Mouse (Mus musculus): ENCODE data around the gene Tbl3. TPM values are rescaled to one million over a fixed set of nuclear protein-coding genes. Genes with fewer than 3 reads are reported as not detected.
"Not testable (repeated sequence)": the region's sequence is repeated elsewhere in the genome, so short reads cannot be mapped to it uniquely, and the experiment has no call there.

Tbl3 gene
- polyA plus RNA-seq, 1 experiment from 2014 or later = 81.2 TPM

DNA sequence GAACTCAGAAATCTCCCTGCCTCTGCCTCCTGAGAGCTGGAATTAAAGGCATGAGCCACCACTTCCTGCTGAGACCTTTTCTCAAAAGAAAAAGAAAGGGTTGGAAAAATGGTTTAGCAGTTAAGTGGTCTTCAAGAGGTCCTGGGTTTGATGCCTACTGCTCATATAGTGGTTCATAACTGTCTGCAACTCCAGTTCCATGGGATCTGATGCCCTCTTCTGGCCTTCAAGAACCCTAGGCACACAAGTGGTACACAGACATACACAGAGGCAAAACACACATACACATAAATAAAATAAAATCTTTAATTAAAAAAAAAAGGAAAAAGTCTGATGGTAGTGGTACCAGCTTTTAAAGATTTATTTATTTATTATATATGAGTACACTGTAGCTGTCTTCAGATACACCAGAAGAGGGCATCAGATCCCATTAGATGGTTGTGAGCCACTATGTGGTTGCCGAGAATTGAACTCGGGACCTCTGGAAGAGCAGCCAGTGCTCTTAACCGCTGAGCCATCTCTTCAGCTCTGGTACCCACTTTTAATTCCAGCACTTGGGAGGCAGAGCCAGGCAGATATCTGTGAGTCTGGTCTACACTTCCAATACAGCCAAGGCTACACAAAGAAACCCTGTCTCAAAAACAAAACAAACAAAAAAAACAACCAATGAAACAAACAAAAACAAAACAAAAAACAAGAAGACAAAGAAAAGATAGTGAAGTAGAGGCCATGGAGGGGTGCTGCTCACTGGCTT, 18.4 kb upstream of the Tbl3 start:
- Histone ChIP-seq H3K27ac (no peak overlapping the region), H3K4me1 (peaks cover 28% of the 10 kb centered on the region), H3K9ac (no peak overlapping the region), H3K9me3 (no peaks in the 10 kb centered on the region), H3K4me2 (no peak overlapping the region), H3K4me3 (no peak overlapping the region), H3K36me3 (peaks cover 16% of the 10 kb centered on the region), H3K27me3 (0 out of 2 replicates have a peak, but pooled peaks cover 3% of the 10 kb centered on the region)
- ATAC-seq (ENCODE audit: borderline replicate concordance, extremely low read depth, low FRiP score, low TSS enrichment) = no peak
- WGBS = 68% methylated on average over 3 of the region's 3 CpGs

- peak within 1 kb of the TSS; percentile 81 for H3K4me2 ChIP-seq
- peaks cover 16% of the 10 kb centered on the region for H3K36me3 ChIP-seq
- peak; percentile 76 for ATAC-seq (ENCODE audit: borderline replicate concordance, extremely low read depth, low FRiP score, low TSS enrichment)
- H3K9ac ChIP-seq = peak within 1 kb of the TSS; percentile 85
- peaks cover 28% of the 10 kb centered on the region for H3K4me1 ChIP-seq
- H3K9me3 ChIP-seq = no peaks in the 10 kb centered on the region
- H3K27ac ChIP-seq = peak within 1 kb of the TSS; percentile 76
- peak within 1 kb of the TSS; percentile 84 for H3K4me3 ChIP-seq
- H3K27me3 ChIP-seq = 0 out of 2 replicates have a peak, but pooled peaks cover 3% of the 10 kb centered on the region
- under 1% methylated on average over 30 of the region's 30 CpGs for WGBS
These were observed 16.7 kb upstream of the Tbl3 start, which contains the start of gene Ndufb10 for GRCm38 (mm10) chr17:24724184-24724583. Ndufb10 (minus strand) TSS chr17:24724478.

GRCm38 (mm10) chr17:24723881-24724180, 16.4 kb upstream of the Tbl3 start:
- Histone ChIP-seq H3K27me3 (0 out of 2 replicates have a peak, but pooled peaks cover 3% of the 10 kb centered on the region), H3K36me3 (peaks cover 16% of the 10 kb centered on the region), H3K4me2 (peak overlapping the region; percentile 81), H3K4me3 (peak overlapping the region; percentile 84), H3K9ac (peak overlapping the region; percentile 85), H3K9me3 (no peaks in the 10 kb centered on the region), H3K4me1 (peaks cover 30% of the 10 kb centered on the region), H3K27ac (peak overlapping the region; percentile 76)
- WGBS = 0% methylated on average over 15 of the region's 15 CpGs
- peak; percentile 6; the same call in 1 of the 2 replicates for ATAC-seq (ENCODE audit: borderline replicate concordance, extremely low read depth, low FRiP score, low TSS enrichment)

GRCm38 (mm10) chr17:24723122-24723880, 15.8 kb upstream of the Tbl3 start:
- no peak for ATAC-seq (ENCODE audit: borderline replicate concordance, extremely low read depth, low FRiP score, low TSS enrichment)
- 2% methylated on average over 12 of the region's 12 CpGs for WGBS
- Histone ChIP-seq H3K4me2 (peak overlapping the region; percentile 81), H3K9ac (peak overlapping the region; percentile 85), H3K27ac (peak overlapping the region; percentile 76), H3K4me1 (peaks cover 36% of the 10 kb centered on the region), H3K36me3 (peaks cover 16% of the 10 kb centered on the region), H3K9me3 (no peaks in the 10 kb centered on the region), H3K4me3 (peak overlapping the region; percentile 84), H3K27me3 (0 out of 2 replicates have a peak, but pooled peaks cover 3% of the 10 kb centered on the region)

DNA sequence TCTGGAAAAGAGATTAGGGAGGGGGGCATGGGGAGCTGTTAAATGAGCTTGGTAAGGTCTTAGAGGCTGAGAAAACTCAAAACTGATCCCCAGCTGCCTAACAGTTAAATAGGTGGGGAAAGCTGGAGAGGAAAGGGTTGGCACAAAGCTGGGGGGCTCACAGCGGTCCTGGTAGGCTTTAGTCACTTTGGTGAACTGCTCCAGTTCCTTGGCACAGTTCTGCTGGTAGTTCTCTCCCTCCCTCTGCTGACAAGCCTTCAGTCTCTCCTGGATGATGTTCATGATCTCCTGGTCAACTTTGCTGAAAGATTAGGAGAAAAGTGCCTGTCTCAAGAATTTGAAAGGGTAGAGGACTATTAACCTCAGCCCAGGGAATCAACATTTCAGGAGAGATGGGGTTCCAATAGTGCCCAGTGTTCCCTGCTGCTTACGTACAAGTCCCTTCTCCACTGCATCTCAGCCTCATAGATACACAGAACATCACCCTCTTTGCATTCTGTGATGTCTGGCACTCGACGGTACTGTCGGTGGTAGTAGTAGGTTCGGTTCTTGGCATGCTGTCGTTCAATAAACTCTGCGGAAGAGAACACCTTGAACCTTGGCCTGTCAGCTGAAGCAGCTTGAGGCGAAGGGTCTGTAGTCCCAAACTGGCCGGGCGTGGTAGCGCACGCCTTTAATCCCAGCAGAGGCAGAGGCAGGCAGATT, 14.9 kb upstream of the Tbl3 start:
- H3K27me3 ChIP-seq = no peaks in the 10 kb centered on the region
- peaks cover 20% of the 10 kb centered on the region for H3K36me3 ChIP-seq
- H3K9me3 ChIP-seq = no peaks in the 10 kb centered on the region
- H3K27ac ChIP-seq = 0 out of 2 replicates have a peak overlapping the region, but pooled peaks have one; percentile 0
- H3K4me2 ChIP-seq = peak overlapping the region; percentile 81
- 0 out of 2 replicates have a peak overlapping the region, but pooled peaks have one; percentile 12 for H3K9ac ChIP-seq
- ATAC-seq (ENCODE audit: borderline replicate concordance, extremely low read depth, low FRiP score, low TSS enrichment) = no peak
- peak overlapping the region; percentile 84; the same call in 1 of the 2 replicates for H3K4me3 ChIP-seq
- peaks cover 36% of the 10 kb centered on the region for H3K4me1 ChIP-seq
- 27% methylated on average over 13 of the region's 13 CpGs for WGBS

DNA sequence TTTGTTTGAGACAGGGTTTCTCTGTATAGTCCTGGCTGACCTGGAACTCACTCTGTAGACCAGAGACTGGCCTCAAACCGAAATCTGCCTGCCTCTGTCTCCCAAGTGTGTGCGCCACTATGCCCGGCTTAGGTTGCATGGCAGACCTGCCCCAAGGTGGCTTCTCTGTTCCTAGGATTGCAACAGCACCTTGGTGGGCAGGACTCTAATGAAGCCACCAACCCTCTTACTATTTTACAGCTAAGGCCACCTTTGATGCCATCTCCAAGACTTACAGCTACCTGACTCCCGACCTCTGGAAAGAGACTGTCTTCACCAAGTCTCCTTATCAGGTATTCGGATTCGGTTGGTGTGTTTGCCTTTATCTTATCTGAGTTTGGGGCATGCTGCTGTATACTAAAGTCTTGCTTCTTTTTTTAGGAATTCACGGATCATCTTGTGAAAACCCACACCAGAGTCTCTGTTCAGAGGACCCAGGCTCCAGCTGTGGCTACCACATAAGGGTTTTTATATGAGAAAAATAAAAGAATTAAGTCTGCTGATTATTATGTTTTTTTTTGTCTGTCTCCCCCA, 14.0 kb upstream of the Tbl3 start:
- 41% methylated on average over 7 of the region's 7 CpGs for WGBS
- Histone ChIP-seq H3K4me3 (peak overlapping the region; percentile 91), H3K4me1 (peaks cover 36% of the 10 kb centered on the region), H3K4me2 (peak overlapping the region; percentile 81), H3K9ac (peak overlapping the region; percentile 80), H3K36me3 (peaks cover 20% of the 10 kb centered on the region)
- not testable (repeated sequence) for H3K27me3 ChIP-seq; H3K9me3 ChIP-seq; ATAC-seq (ENCODE audit: borderline replicate concordance, extremely low read depth, low FRiP score, low TSS enrichment); H3K27ac ChIP-seq

DNA sequence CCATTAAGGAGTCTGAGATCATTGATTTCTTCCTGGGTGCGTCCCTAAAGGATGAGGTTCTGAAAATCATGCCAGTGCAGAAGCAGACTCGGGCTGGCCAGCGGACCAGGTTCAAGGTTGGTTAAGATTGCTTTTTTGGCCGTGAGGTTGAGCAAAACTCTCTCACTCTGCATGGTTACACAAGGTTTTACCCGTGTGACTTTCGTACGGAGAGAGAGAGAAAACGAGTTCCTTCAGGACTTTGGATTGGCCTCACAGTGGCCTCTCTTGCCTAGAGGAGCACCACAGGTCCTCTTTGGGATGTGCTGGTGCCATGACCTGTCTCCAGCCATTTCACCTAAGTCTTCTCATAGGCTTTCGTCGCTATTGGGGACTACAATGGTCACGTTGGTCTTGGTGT, 13.2 kb upstream of the Tbl3 start:
- H3K9ac ChIP-seq = peak overlapping the region; percentile 80
- peak overlapping the region; percentile 84 for H3K27ac ChIP-seq
- not testable (repeated sequence) for H3K27me3 ChIP-seq; H3K9me3 ChIP-seq; ATAC-seq (ENCODE audit: borderline replicate concordance, extremely low read depth, low FRiP score, low TSS enrichment)
- H3K36me3 ChIP-seq = peaks cover 23% of the 10 kb centered on the region
- WGBS = under 1% methylated on average over 11 of the region's 11 CpGs
- H3K4me1 ChIP-seq = peaks cover 36% of the 10 kb centered on the region
- H3K4me2 ChIP-seq = peak overlapping the region; percentile 81
- H3K4me3 ChIP-seq = peak overlapping the region; percentile 91

- peak; percentile 97 for ATAC-seq (ENCODE audit: borderline replicate concordance, extremely low read depth, low FRiP score, low TSS enrichment)
- Histone ChIP-seq H3K36me3 (peaks cover 29% of the 10 kb centered on the region), H3K9ac (peak overlapping the region; percentile 97), H3K27me3 (no peaks in the 10 kb centered on the region), H3K4me1 (peaks cover 36% of the 10 kb centered on the region), H3K4me3 (peak overlapping the region; percentile 91), H3K27ac (peak overlapping the region; percentile 84), H3K9me3 (no peaks in the 10 kb centered on the region), H3K4me2 (peak overlapping the region; percentile 81)
- WGBS = under 1% methylated on average over 61 of the region's 61 CpGs
These were observed 12.2 kb upstream of the Tbl3 start for GRCm38 (mm10) chr17:24719494-24720222.

- whole genome bisulfite sequencing = 54% methylated on average over 5 of the region's 5 CpGs
- H3K4me2 ChIP-seq = peak overlapping the region; percentile 62
- not testable (repeated sequence) for ATAC-seq (ENCODE audit: borderline replicate concordance, extremely low read depth, low FRiP score, low TSS enrichment); H3K27ac ChIP-seq; H3K9me3 ChIP-seq; H3K27me3 ChIP-seq
- H3K4me1 ChIP-seq = peaks cover 33% of the 10 kb centered on the region
- H3K4me3 ChIP-seq = peak overlapping the region; percentile 91
- peaks cover 29% of the 10 kb centered on the region for H3K36me3 ChIP-seq
- peak overlapping the region; percentile 97 for H3K9ac ChIP-seq
These were observed 11.5 kb upstream of the Tbl3 start for GRCm38 (mm10) chr17:24718938-24719337.

GRCm38 (mm10) chr17:24717943-24718342, 10.5 kb upstream of the Tbl3 start, which contains the start of the genes Rnf151 and Rps2:
Rnf151 (minus strand) TSS chr17:24718063.
Rps2 (plus strand) TSS chr17:24718116.
- Histone ChIP-seq H3K36me3 (peaks cover 29% of the 10 kb centered on the region), H3K4me2 (peak within 1 kb of the TSS; percentile 62), H3K9ac (peak within 1 kb of the TSS; percentile 97), H3K4me3 (peak within 1 kb of the TSS; percentile 91), H3K27ac (no peak within 1 kb of the TSS), H3K9me3 (no peaks in the 10 kb centered on the region), H3K4me1 (peaks cover 26% of the 10 kb centered on the region), H3K27me3 (no peaks in the 10 kb centered on the region)
- ATAC-seq (ENCODE audit: borderline replicate concordance, extremely low read depth, low FRiP score, low TSS enrichment) = no peak
- 85% methylated on average over 4 of the region's 4 CpGs for WGBS
